Mouse (Mus musculus): Measurements from ENCODE around the gene Rcc2. TPM values are rescaled to one million over a fixed set of nuclear protein-coding genes. Genes with fewer than 3 reads are reported as not detected.

Gene Rcc2
- total RNA-seq, 4 experiments from 2014 or later, result 6.0 to 7.8 (median 6.4) TPM

- DNase-seq (ENCODE audit: low spot score in 2 of 2), result peak in 1 of 2 experiments; percentile 32
Measured at GRCm38 (mm10) chr4:140744654-140745053, 44.3 kb downstream of the Rcc2 start.

GRCm38 (mm10) chr4:140747978-140748377 is 47.6 kb downstream of the Rcc2 start:
- DNase-seq (ENCODE audit: low spot score in 2 of 2), result no peak

GRCm38 (mm10) chr4:140750328-140750727 is 50.0 kb downstream of the Rcc2 start:
- peak in 1 of 2 experiments; percentile 17 for DNase-seq (ENCODE audit: low spot score in 2 of 2)

- no peak for DNase-seq (ENCODE audit: low spot score in 2 of 2)
Measured at GRCm38 (mm10) chr4:140753366-140753765, 53.0 kb downstream of the Rcc2 start.

DNA sequence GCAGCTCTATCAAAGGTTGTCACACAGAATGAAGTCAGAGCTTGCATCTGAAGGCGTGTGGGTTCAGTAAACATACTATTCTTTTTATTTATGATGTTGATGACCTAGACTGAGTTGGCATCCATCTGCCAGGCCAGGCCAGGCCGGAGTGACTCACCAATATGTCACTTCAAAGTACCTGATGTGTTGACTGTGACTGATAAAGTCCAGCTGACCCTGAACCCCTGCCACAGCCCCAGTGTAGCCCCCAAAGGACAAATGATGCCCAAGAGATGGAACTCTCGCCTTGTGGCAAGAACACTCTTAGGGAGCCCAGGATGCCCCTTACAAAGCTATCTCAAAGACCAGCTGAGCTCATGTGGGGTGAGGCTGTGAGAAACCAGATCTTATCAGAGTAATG is 55.5 kb downstream of the Rcc2 start:
- DNase-seq (ENCODE audit: low spot score in 2 of 2), result no peak

- DNase-seq (ENCODE audit: low spot score in 2 of 2), result no peak
Measured at GRCm38 (mm10) chr4:140761601-140762000, 61.3 kb downstream of the Rcc2 start.

DNA sequence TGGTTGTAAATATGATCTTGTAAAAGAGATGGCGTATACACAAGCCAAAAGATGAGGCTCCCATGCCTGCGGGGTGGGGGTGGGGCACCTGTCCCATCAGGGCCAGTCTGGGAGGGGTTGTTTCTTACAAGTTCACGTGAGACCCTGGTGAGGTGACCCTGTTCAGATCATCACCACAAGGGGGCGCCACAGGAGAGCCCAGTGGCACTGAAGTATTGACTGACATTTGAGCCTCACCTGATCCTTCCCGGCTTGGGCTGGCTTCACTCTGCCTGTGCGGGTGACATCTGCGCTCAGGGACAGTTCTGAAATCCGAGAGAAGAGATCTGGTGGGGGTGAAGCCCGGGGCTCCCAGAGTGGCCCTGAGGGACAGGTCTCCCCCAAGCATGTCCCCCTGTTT is 62.8 kb downstream of the Rcc2 start:
- peak; percentile 63 to 75 for DNase-seq (ENCODE audit: low spot score in 2 of 2)

DNA sequence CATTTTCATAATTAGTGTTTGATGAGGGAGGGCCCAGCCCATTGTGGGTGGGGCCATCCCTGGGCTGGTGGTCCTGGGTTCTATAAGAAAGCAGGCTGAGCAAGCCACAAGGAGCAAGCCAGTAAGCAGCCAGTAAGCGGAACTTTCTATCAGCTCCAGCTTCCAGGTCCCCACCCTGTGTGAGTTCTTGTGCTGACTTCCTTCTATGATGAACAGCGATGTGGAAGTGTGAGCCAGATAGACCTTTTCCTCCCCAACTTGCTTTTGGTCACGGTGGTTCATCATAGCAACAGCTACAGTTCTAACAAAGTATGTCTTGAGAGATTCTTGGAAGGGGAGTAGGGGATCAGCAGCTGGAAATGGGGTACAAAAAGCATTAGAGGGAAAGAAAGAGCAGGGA is 65.6 kb downstream of the Rcc2 start:
- no peak for DNase-seq (ENCODE audit: low spot score in 2 of 2)

GRCm38 (mm10) chr4:140768973-140769372 is 68.6 kb downstream of the Rcc2 start:
- DNase-seq (ENCODE audit: low spot score in 2 of 2), result no peak

DNA sequence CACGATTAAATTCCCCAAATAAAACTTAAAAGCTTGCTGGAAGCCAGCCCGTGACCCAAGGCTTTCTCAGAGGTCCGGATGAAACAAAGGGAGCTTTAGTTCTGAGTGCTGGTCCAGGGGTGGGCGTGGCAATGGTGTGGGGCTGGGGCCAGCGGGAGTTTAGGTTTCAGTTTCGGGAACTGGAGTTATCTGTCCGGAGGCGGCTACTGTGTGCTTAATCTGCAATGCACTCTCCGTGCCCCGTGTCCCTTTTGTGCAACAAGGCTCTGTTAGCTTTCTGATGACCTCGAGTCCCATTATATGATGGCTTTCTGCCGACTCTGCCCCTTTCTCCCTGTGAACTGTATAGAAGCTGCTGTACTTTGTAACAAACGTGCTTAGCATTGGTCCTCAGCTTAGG is 70.1 kb downstream of the Rcc2 start:
- peak; percentile 22 to 31 for DNase-seq (ENCODE audit: low spot score in 2 of 2)

GRCm38 (mm10) chr4:140771091-140771490 is 70.8 kb downstream of the Rcc2 start:
- DNase-seq (ENCODE audit: low spot score in 2 of 2), result no peak

Small RNA genes within 50 kb of the gene (microRNA-seq; reads per million reads assigned to microRNA genes)
- gene Gm23045, result not detected
- not detected for gene Gm25951

Other genes with a start within 250 kb of the Rcc2 start
- gene Arhgef10l, start 34.5 kb upstream of the Rcc2 start, total RNA-seq (2022), result 10 to 100 TPM; 50.0 to 66.3 (median 54.8) TPM
- gene Padi6, start 42.1 kb downstream of the Rcc2 start, total RNA-seq (2022), result not detected
- gene Padi4, start 73.7 kb downstream of the Rcc2 start, total RNA-seq (2022), result not detected
- gene Padi3, start 110.1 kb downstream of the Rcc2 start, total RNA-seq (2022), result 1 to 10 TPM in 2 of 4 experiments, under 1 TPM in 2; 0.74 to 2.0 (median 1.5) TPM
- gene Padi1, start 145.2 kb downstream of the Rcc2 start, total RNA-seq (2022), result under 1 TPM in 1 of 4 experiments, not detected in 3; 0.07 TPM
- gene Padi2, start 205.8 kb downstream of the Rcc2 start, total RNA-seq (2022), result 100 to 1,000 TPM in 2 of 4 experiments, 10 to 100 TPM in 2; 91.7 to 147 (median 109) TPM

Data from gastrocnemius, adult 8-10 months (tissue).